Comparison of ENCODE assay signal across 15 mouse cellular contexts in the genomic region with DNA sequence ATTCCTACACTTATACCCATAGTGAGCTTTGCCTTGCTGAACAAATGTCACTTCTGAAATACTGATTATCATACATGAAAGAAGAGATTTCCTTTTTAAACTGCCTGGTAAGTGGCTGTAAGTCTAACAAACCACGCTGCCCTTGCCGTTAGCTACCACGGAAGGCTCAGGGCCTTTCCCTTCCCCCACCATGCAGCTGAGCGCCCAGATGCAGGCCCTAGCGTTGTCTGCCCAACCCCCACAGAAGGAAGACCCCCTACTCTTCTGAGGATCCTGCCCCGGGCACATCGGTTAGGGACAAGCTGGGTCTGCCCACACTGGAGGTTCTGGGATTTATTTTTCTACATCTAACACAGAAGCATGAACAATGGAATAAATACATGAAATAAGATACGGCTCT.
DNase-seq lines count a peak whose midpoint lies in the region; ATAC-seq lines count a peak whose summit lies in the region.
"Had no signal": no experiment of that assay in that cellular context is flagged by ENCODE, and none has a peak within 500 bp of the region (broad histone marks: within the 10 kb centered on the region; RNA-seq: fewer than 3 reads in every experiment).

No protein-coding gene starts in this region.

- intact Hi-C loops in left cerebral cortex, postnatal 10 days (cut with DNase I), result no loop called here

- no peak for ATAC-seq in hindbrain, embryonic 11.5 days (ENCODE audit: low FRiP score)
- no peak for ATAC-seq in hindbrain, embryonic 14.5 days (ENCODE audit: low FRiP score)
- no peak for ATAC-seq in embryonic facial prominence, embryonic 11.5 days (replicated peaks; ENCODE audit: insufficient number of reproducible peaks, low FRiP score, low TSS enrichment, low read depth)
- ATAC-seq in neural tube, embryonic 13.5 days (ENCODE audit: low read depth), result no peak
- ATAC-seq: CD4-positive, CD25-positive, alpha-beta regulatory T cell, adult 4 months had no signal

- H3K4me3 ChIP-seq in hindbrain, embryonic 11.5 days (ENCODE audit: low read depth, low read length), result no peak overlapping the region
- H3K4me3 ChIP-seq in hindbrain, embryonic 14.5 days (replicated peaks; ENCODE audit: low read length), result no peak overlapping the region
- no peak overlapping the region for H3K4me3 ChIP-seq in embryonic facial prominence, embryonic 11.5 days (ENCODE audit: low read depth, low read length)
- H3K4me3 ChIP-seq in neural tube, embryonic 13.5 days, result no peak overlapping the region
- H3K4me3 ChIP-seq: stomach, embryonic 15.5 days had no signal

- DNase-seq in hindbrain, embryonic 11.5 days (ENCODE audit: low spot score), result peak; percentile 51
- no peak for DNase-seq in hindbrain, embryonic 14.5 days (ENCODE audit: low spot score)
- peak; percentile 46 for DNase-seq in embryonic facial prominence, embryonic 11.5 days (ENCODE audit: low spot score)
- DNase-seq in mesoderm, embryonic 11.5 days (ENCODE audit: low read depth, low spot score), result peak; percentile 37
- no peak for DNase-seq in left cerebral cortex, postnatal 10 days (ENCODE audit: extremely low spot score in 1 of 2, low spot score in 2 of 2)
- DNase-seq in frontal cortex, postnatal 14 days (ENCODE audit: low spot score in 2 of 2), result no peak
- DNase-seq in lung, postnatal 4 days, result no peak
- DNase-seq: adrenal gland, postnatal 25 days; cerebellum, postnatal 10 days; kidney, adult 2 months; thymus, postnatal 25 days had no signal

- H3K9me3 ChIP-seq in hindbrain, embryonic 11.5 days (ENCODE audit: control insufficient read depth, low read length), result no peaks in the 10 kb centered on the region
- H3K9me3 ChIP-seq in hindbrain, embryonic 14.5 days (ENCODE audit: control insufficient read depth, low read length), result no peaks in the 10 kb centered on the region
- H3K9me3 ChIP-seq in embryonic facial prominence, embryonic 11.5 days (replicated peaks; ENCODE audit: control insufficient read depth, low read length), result no peaks in the 10 kb centered on the region
- no peaks in the 10 kb centered on the region for H3K9me3 ChIP-seq in neural tube, embryonic 13.5 days
- H3K9me3 ChIP-seq: stomach, embryonic 15.5 days had no signal

- H3K36me3 ChIP-seq in hindbrain, embryonic 11.5 days (ENCODE audit: control insufficient read depth, insufficient read depth, low read length), result no peaks in the 10 kb centered on the region
- H3K36me3 ChIP-seq in hindbrain, embryonic 14.5 days (replicated peaks; ENCODE audit: control insufficient read depth, insufficient read depth), result peaks cover 50% of the 10 kb centered on the region
- no peaks in the 10 kb centered on the region for H3K36me3 ChIP-seq in embryonic facial prominence, embryonic 11.5 days (replicated peaks; ENCODE audit: control insufficient read depth, insufficient read depth, low read depth, low read length)
- peaks cover 33% of the 10 kb centered on the region for H3K36me3 ChIP-seq in neural tube, embryonic 13.5 days

- no peak overlapping the region for H3K9ac ChIP-seq in hindbrain, embryonic 11.5 days (ENCODE audit: low read depth, low read length)
- no peak overlapping the region for H3K9ac ChIP-seq in hindbrain, embryonic 14.5 days
- no peak overlapping the region for H3K9ac ChIP-seq in embryonic facial prominence, embryonic 11.5 days (replicated peaks; ENCODE audit: low read length)
- H3K9ac ChIP-seq in neural tube, embryonic 13.5 days, result peak overlapping the region; percentile 41; the same call in 1 of the 2 replicates
- H3K9ac ChIP-seq: stomach, embryonic 15.5 days had no signal

- peak overlapping the region; percentile 30; the same call in 1 of the 2 replicates for H3K27ac ChIP-seq in hindbrain, embryonic 11.5 days (ENCODE audit: low read depth, low read length)
- H3K27ac ChIP-seq in hindbrain, embryonic 14.5 days, result no peak overlapping the region
- no peak overlapping the region for H3K27ac ChIP-seq in embryonic facial prominence, embryonic 11.5 days (replicated peaks; ENCODE audit: low read depth, low read length)
- H3K27ac ChIP-seq in neural tube, embryonic 13.5 days (replicated peaks), result peak overlapping the region; percentile 49; the same call in 1 of the 2 replicates
- H3K27ac ChIP-seq: stomach, embryonic 15.5 days had no signal

- no peaks in the 10 kb centered on the region for H3K27me3 ChIP-seq in hindbrain, embryonic 11.5 days (ENCODE audit: control insufficient read depth, insufficient read depth, low read length)
- no peaks in the 10 kb centered on the region for H3K27me3 ChIP-seq in hindbrain, embryonic 14.5 days (ENCODE audit: control insufficient read depth, insufficient read depth, low read length)
- no peaks in the 10 kb centered on the region for H3K27me3 ChIP-seq in embryonic facial prominence, embryonic 11.5 days (ENCODE audit: control insufficient read depth, insufficient read depth, low read length)
- H3K27me3 ChIP-seq in neural tube, embryonic 13.5 days, result no peaks in the 10 kb centered on the region
- H3K27me3 ChIP-seq: stomach, embryonic 15.5 days had no signal

- H3K4me2 ChIP-seq in hindbrain, embryonic 11.5 days (replicated peaks; ENCODE audit: low read depth, low read length), result no peak overlapping the region
- H3K4me2 ChIP-seq in hindbrain, embryonic 14.5 days (replicated peaks), result no peak overlapping the region
- no peak overlapping the region for H3K4me2 ChIP-seq in embryonic facial prominence, embryonic 11.5 days (ENCODE audit: low read depth, low read length)
- H3K4me2 ChIP-seq in neural tube, embryonic 13.5 days, result no peak overlapping the region
- H3K4me2 ChIP-seq: liver, embryonic 11.5 days; stomach, embryonic 15.5 days had no signal

- no peaks in the 10 kb centered on the region; the same call in 1 of the 2 replicates for H3K4me1 ChIP-seq in hindbrain, embryonic 11.5 days (replicated peaks; ENCODE audit: control insufficient read depth, insufficient read depth, low read length)
- 0 out of 2 replicates have a peak, but pooled peaks cover 3% of the 10 kb centered on the region for H3K4me1 ChIP-seq in hindbrain, embryonic 14.5 days (replicated peaks; ENCODE audit: control insufficient read depth, insufficient read depth, low read length)
- H3K4me1 ChIP-seq in embryonic facial prominence, embryonic 11.5 days (ENCODE audit: control insufficient read depth, insufficient read depth, low read length), result peaks cover 2% of the 10 kb centered on the region; the same call in 1 of the 2 replicates
- peaks cover 5% of the 10 kb centered on the region for H3K4me1 ChIP-seq in neural tube, embryonic 13.5 days (replicated peaks)
- H3K4me1 ChIP-seq: stomach, embryonic 15.5 days had no signal

- WGBS in hindbrain, embryonic 11.5 days, result 16% methylated on average over 8 of the region's 8 CpGs
- WGBS in hindbrain, embryonic 14.5 days, result 20% methylated on average over 8 of the region's 8 CpGs
- 8% methylated on average over 8 of the region's 8 CpGs for WGBS in embryonic facial prominence, embryonic 11.5 days
- WGBS in neural tube, embryonic 13.5 days, result 19% methylated on average over 8 of the region's 8 CpGs

Comparison
In these comparisons a context has a peak if more than half of its experiments do, and no peak if none do; other contexts are left out.
1. DNase-seq: peak in hindbrain, embryonic 11.5 days (single experiment), embryonic facial prominence, embryonic 11.5 days (single experiment) and mesoderm, embryonic 11.5 days (single experiment); none in hindbrain, embryonic 14.5 days (single experiment), left cerebral cortex, postnatal 10 days (0 of 2), frontal cortex, postnatal 14 days (0 of 2) and lung, postnatal 4 days (0 of 2).
2. H3K27ac ChIP-seq: peak in hindbrain, embryonic 11.5 days (single experiment) and neural tube, embryonic 13.5 days (single experiment); none in hindbrain, embryonic 14.5 days (single experiment) and embryonic facial prominence, embryonic 11.5 days (single experiment).